Mouse (Mus musculus) embryonic fibroblast, embryonic 13.5 days (primary cell): ENCODE measurements around the gene Gm6793. TPM values are rescaled to one million over a fixed set of nuclear protein-coding genes. Genes with fewer than 3 reads are reported as not detected.
A peak's percentile ranks its signal among the peaks of the same experiment; 100 is the strongest.

ENCODE experiments used
- H3K27ac ChIP-seq: 2 replicates; pipeline ENCODE4 v1.5.1; 2012; ENCODE audit warnings: low read length, control low read depth, inconsistent platforms; ENCODE audit not compliant: insufficient read depth
- H3K4me1 ChIP-seq: 2 replicates; pipeline ENCODE4 v1.6.1; 2011; ENCODE audit warnings: low read length; ENCODE audit not compliant: control insufficient read depth, insufficient read depth
- H3K4me3 ChIP-seq: 2 replicates; pipeline ENCODE4 v1.5.1; 2011; ENCODE audit warnings: mild to moderate bottlenecking, control low read depth, low read length; ENCODE audit not compliant: insufficient read depth
- CTCF ChIP-seq: IDR thresholded peaks from 2 replicates; pipeline ENCODE4 v1.5.1; 2011; ENCODE audit warnings: mild to moderate bottlenecking, control low read depth, low read length, moderate library complexity, borderline replicate concordance; ENCODE audit not compliant: insufficient read depth
- POLR2A ChIP-seq: IDR thresholded peaks from 2 replicates; pipeline ENCODE4 v1.6.1; 2011; ENCODE audit warnings: low read depth, mild to moderate bottlenecking, control low read depth, low read length, moderate library complexity
- polyA plus RNA-seq: library from polyadenylated mRNA; stranded (reverse); fragments of >200 nt; gene quantifications from 2 replicates; pipeline ENCODE4 v1.2.4, GENCODE M21; 2011; ENCODE audit warnings: low read depth; ENCODE audit not compliant: missing spikeins, insufficient read length

Gm6793 gene
- polyA plus RNA-seq, 1 experiment = 0.33 TPM

GRCm38 (mm10) chr8:111991278-111991677 is 23.6 kb downstream of the Gm6793 start:
- peak overlapping the region; percentile 96 for H3K4me3 ChIP-seq
- H3K4me1 ChIP-seq = no peaks in the 10 kb centered on the region
- TF ChIP-seq CTCF (no peak), POLR2A (no peak)
- H3K27ac ChIP-seq = no peak overlapping the region

DNA sequence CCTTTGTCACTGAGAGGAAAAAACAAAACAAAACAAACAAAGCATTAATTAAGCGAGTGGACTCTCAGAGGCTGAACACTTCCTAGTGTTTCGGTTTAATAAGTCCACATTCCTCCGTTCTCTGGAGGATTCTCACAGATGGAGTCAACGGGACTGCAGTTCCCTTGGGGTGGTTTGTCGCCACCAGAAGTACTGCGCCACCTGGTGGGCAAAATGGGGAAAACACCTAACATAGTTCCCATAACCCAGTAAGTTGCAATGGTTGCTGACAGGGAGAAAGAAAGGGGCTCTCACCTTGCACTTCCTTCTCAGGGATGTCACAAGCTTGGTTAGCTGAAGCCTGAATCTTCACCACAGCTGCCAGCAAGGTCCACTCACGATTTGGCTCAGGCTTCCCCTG is 24.9 kb downstream of the Gm6793 start:
- no peaks in the 10 kb centered on the region for H3K4me1 ChIP-seq
- H3K27ac ChIP-seq = no peak overlapping the region
- no peak for TF ChIP-seq POLR2A
- TF ChIP-seq CTCF = peak; percentile 77
- H3K4me3 ChIP-seq = no peak overlapping the region

DNA sequence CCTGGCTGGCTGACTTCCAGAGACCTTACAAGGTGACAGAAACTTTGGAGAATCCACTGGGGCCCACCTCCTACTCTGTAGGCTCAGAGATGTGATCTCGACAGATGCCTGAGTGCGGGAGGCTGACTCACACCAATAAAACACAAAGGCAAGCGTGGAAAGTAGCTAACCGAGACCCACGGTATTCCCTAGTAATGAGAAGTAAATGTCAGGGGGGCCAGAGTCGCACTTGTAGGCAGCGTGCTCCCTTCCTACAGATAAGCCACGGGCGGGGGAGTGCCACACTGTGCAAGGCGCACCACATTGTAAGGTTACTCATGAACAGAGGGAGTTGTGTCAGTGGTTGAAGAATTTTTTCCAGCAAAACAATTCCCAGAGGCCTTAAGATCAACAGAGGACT is 30.3 kb downstream of the Gm6793 start:
- TF ChIP-seq POLR2A (no peak), CTCF (no peak)
- Histone ChIP-seq H3K4me1 (no peaks in the 10 kb centered on the region), H3K4me3 (no peak overlapping the region), H3K27ac (no peak overlapping the region)

- Histone ChIP-seq H3K27ac (no peak overlapping the region), H3K4me1 (no peaks in the 10 kb centered on the region), H3K4me3 (no peak overlapping the region)
- no peak for TF ChIP-seq CTCF
- no peak for TF ChIP-seq POLR2A
These were observed 32.7 kb downstream of the Gm6793 start for GRCm38 (mm10) chr8:111982116-111982515.

DNA sequence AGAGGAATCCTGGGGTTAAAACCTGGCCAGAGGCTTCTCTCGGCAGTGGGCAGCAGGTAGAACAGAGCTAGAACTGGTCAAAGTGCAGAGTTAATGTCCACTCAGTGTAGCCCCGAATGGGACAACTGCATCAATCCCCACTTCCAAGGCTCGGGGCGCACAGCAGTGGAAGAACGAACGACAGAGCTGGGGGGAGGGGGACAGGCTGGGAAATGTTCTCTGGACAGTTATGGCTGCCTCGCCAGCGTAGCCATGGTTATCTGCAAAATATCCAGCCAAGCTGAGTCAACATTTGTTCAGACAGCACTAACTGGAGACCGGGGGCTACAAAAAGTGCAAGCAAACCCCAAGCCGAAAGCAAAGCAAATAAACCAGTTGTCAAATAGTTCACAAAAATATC is 36.7 kb downstream of the Gm6793 start:
- TF ChIP-seq CTCF = no peak
- TF ChIP-seq POLR2A = no peak
- Histone ChIP-seq H3K4me1 (no peaks in the 10 kb centered on the region), H3K27ac (no peak overlapping the region), H3K4me3 (no peak overlapping the region)

GRCm38 (mm10) chr8:111976326-111976725 is 38.5 kb downstream of the Gm6793 start:
- TF ChIP-seq POLR2A = no peak
- no peak for TF ChIP-seq CTCF
- H3K27ac ChIP-seq = no peak overlapping the region

DNA sequence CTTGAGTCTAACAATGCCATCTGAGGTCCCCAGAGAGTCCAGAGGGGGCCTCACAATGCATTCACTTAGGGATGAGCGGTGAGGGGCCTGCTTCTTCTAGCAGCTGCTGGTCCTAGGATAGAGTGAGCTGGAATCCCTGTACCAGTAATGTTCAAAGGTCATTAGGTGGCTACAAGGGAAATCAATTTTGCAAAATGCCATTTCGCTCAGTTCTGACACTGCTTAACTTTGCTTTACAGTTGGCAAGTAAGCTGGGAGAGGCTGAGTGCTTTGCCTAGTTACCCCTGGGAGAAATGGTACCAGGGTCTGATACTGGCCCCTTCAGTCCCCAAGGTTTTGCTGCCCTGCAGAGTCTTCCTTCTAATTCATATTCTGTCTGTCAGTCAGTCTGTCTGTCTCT is 39.1 kb downstream of the Gm6793 start:
- Histone ChIP-seq H3K4me3 (no peak overlapping the region), H3K27ac (no peak overlapping the region), H3K4me1 (no peaks in the 10 kb centered on the region)
- TF ChIP-seq POLR2A (no peak), CTCF (no peak)

More at GRCm38 (mm10) chr8:111976326-111976725, 38.5 kb downstream of the Gm6793 start:
- no peaks in the 10 kb centered on the region for H3K4me1 ChIP-seq
- H3K4me3 ChIP-seq = no peak overlapping the region

DNA sequence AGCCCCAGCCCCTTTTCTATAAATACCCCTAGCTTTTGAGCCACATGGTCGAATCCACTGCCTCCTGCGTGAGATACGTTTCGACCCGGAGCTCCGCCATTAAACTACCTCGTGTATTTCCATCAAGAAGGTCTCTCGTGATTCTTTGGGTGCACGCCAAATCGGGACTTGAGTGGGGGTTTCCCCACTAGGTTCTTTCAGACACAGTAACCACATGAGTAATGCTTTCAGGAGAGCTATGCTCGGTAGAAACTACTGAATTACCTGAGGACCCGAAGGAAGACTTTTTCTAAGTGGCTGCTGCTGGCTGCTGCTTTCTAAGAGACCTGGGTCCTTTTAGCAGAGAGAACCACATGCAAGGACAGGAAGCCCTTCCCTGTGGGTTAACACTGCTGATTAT is 40.7 kb downstream of the Gm6793 start:
- H3K27ac ChIP-seq = no peak overlapping the region
- no peaks in the 10 kb centered on the region for H3K4me1 ChIP-seq
- H3K4me3 ChIP-seq = no peak overlapping the region
- TF ChIP-seq POLR2A = no peak
- TF ChIP-seq CTCF = no peak

- Histone ChIP-seq H3K4me1 (peaks cover 4% of the 10 kb centered on the region; the same call in 1 of the 2 replicates), H3K4me3 (no peak overlapping the region), H3K27ac (no peak overlapping the region)
- no peak for TF ChIP-seq POLR2A
- TF ChIP-seq CTCF = no peak
These were observed 45.8 kb downstream of the Gm6793 start for GRCm38 (mm10) chr8:111968991-111969390.

GRCm38 (mm10) chr8:111968541-111968940 is 46.3 kb downstream of the Gm6793 start:
- Histone ChIP-seq H3K27ac (no peak overlapping the region), H3K4me1 (peaks cover 4% of the 10 kb centered on the region; the same call in 1 of the 2 replicates), H3K4me3 (no peak overlapping the region)
- TF ChIP-seq CTCF = no peak
- TF ChIP-seq POLR2A = no peak
